Mouse (Mus musculus) myocyte (in vitro differentiated cells): ENCODE measurements around the gene Furin. TPM values are rescaled to one million over a fixed set of nuclear protein-coding genes. Genes with fewer than 3 reads are reported as not detected.
A peak's percentile ranks its signal among the peaks of the same experiment; 100 is the strongest.

Source experiments
- H3K27me3 ChIP-seq: one replicate; pipeline ENCODE4 v1.6.1; 2011; ENCODE audit not compliant: control insufficient read depth, insufficient read depth, insufficient read length
- H3K36me3 ChIP-seq: one replicate; pipeline ENCODE4 v1.6.1; 2011; ENCODE audit not compliant: control insufficient read depth, insufficient read depth
- H3K4me2 ChIP-seq: one replicate; pipeline ENCODE4 v1.6.1; 2011; ENCODE audit warnings: low read depth, control low read depth
- H3K4me3 ChIP-seq: one replicate; pipeline ENCODE4 v1.5.1; 2011; ENCODE audit warnings: mild to moderate bottlenecking, control low read depth, moderate library complexity
- H3K79me2 ChIP-seq: one replicate; pipeline ENCODE4 v1.6.1; 2011; ENCODE audit not compliant: control insufficient read depth, insufficient read depth
- H3ac ChIP-seq: one replicate; pipeline ENCODE4 v1.6.1; 2011; ENCODE audit not compliant: control insufficient read depth, insufficient read length
- CEBPB ChIP-seq: IDR thresholded peaks from 2 replicates; pipeline ENCODE4 v1.6.1; 2011; ENCODE audit warnings: mild to moderate bottlenecking, moderate library complexity; ENCODE audit not compliant: poor library complexity, insufficient read depth, severe bottlenecking
- E2F4 ChIP-seq: IDR thresholded peaks from one replicate; pipeline ENCODE4 v1.6.1; 2011; ENCODE audit warnings: mild to moderate bottlenecking, control low read depth, moderate library complexity; ENCODE audit not compliant: insufficient read depth
- MAX ChIP-seq: IDR thresholded peaks from one replicate; pipeline ENCODE4 v1.6.1; 2011; ENCODE audit warnings: low read depth, mild to moderate bottlenecking, control low read depth
- MYOD1 ChIP-seq, 3 experiments: IDR thresholded peaks; one replicate each; pipeline ENCODE4 v1.6.1; 2011; ENCODE audit warnings: control low read depth in 2 of 3, low read depth in 2 of 3, mild to moderate bottlenecking in 2 of 3, moderate library complexity in 1 of 3; ENCODE audit not compliant: insufficient read length in 2 of 3, control insufficient read depth in 1 of 3
- MYOG ChIP-seq, 3 experiments: IDR thresholded peaks; one replicate each; pipeline ENCODE4 v1.6.1; 2011; ENCODE audit warnings: control low read depth in 2 of 3, low read depth in 2 of 3, mild to moderate bottlenecking in 2 of 3; ENCODE audit not compliant: insufficient read length in 2 of 3, control insufficient read depth in 1 of 3, insufficient read depth in 1 of 3
- POLR2A ChIP-seq: IDR thresholded peaks from one replicate; pipeline ENCODE4 v1.6.1; 2011; ENCODE audit warnings: low read depth, mild to moderate bottlenecking, control low read depth, moderate library complexity; ENCODE audit not compliant: insufficient read length
- POLR2AphosphoS2 ChIP-seq: IDR thresholded peaks from one replicate; pipeline ENCODE4 v1.6.1; 2011; ENCODE audit warnings: low read depth, control low read depth; ENCODE audit not compliant: insufficient read length
- REST ChIP-seq: IDR thresholded peaks from one replicate; pipeline ENCODE4 v1.6.1; 2011; ENCODE audit warnings: mild to moderate bottlenecking, control low read depth, moderate library complexity; ENCODE audit not compliant: insufficient read depth, insufficient read length
- SRF ChIP-seq: IDR thresholded peaks from one replicate; pipeline ENCODE4 v1.6.1; 2011; ENCODE audit warnings: low read depth; ENCODE audit not compliant: control insufficient read depth, insufficient read length
- TCF12 ChIP-seq: IDR thresholded peaks from one replicate; pipeline ENCODE4 v1.6.1; 2011; ENCODE audit warnings: mild to moderate bottlenecking, control low read depth; ENCODE audit not compliant: poor library complexity, insufficient read depth, severe bottlenecking
- TCF3 ChIP-seq: IDR thresholded peaks from one replicate; pipeline ENCODE4 v1.6.1; 2011; ENCODE audit warnings: low read depth, control low read depth; ENCODE audit not compliant: insufficient read length
- USF1 ChIP-seq: IDR thresholded peaks from one replicate; pipeline ENCODE4 v1.6.1; 2011; ENCODE audit warnings: low read depth, mild to moderate bottlenecking, control low read depth, moderate library complexity
- polyA plus RNA-seq: library from polyadenylated mRNA; unstranded; fragments of >200 nt; fragmentation: generic; extraction: Trizol; gene quantifications from one replicate; pipeline ENCODE4 v1.2.1, GENCODE M21; 2012; ENCODE audit warnings: missing spikeins

Furin gene
- polyA plus RNA-seq, 1 experiment: 64.1 TPM

- Histone ChIP-seq H3K36me3 (no peaks in the 10 kb centered on the region), H3K4me2 (peak overlapping the region; percentile 71), H3K79me2 (no peaks in the 10 kb centered on the region), H3K27me3 (no peaks in the 10 kb centered on the region), H3K4me3 (no peak overlapping the region), H3ac (no peak overlapping the region)
- TF ChIP-seq TCF3 (no peak), USF1 (no peak), MAX (no peak), REST (no peak), E2F4 (no peak), CEBPB (no peak)
These were observed 30.5 kb downstream of the Furin start for GRCm38 (mm10) chr7:80374733-80375132.

- Histone ChIP-seq H3K79me2 (no peaks in the 10 kb centered on the region), H3K4me3 (no peak overlapping the region), H3K4me2 (no peak overlapping the region), H3ac (no peak overlapping the region), H3K36me3 (no peaks in the 10 kb centered on the region), H3K27me3 (no peaks in the 10 kb centered on the region)
- no peak for TF ChIP-seq TCF12
- no peak for TF ChIP-seq POLR2A
- TF ChIP-seq MYOD1 (IDR thresholded peaks at IDR 0.05; ENCODE audit: control insufficient read depth in 1 of 3, insufficient read length in 2 of 3, low read depth in 2 of 3): peak in 1 of 3 experiments; percentile 54
- no peak for TF ChIP-seq MAX
- peak in 2 of 3 experiments; percentile 5 to 59 for TF ChIP-seq MYOG (IDR thresholded peaks at IDR 0.05; ENCODE audit: control insufficient read depth in 1 of 3, insufficient read depth in 1 of 3, insufficient read length in 2 of 3, low read depth in 2 of 3)
- TF ChIP-seq USF1: no peak
- TF ChIP-seq SRF: no peak
- no peak for TF ChIP-seq E2F4
- no peak for TF ChIP-seq POLR2AphosphoS2
- TF ChIP-seq TCF3: no peak
- TF ChIP-seq CEBPB: no peak
- TF ChIP-seq REST: no peak
These were observed 31.0 kb downstream of the Furin start for GRCm38 (mm10) chr7:80374280-80374679.

- H3K79me2 ChIP-seq: no peaks in the 10 kb centered on the region
- H3K4me2 ChIP-seq: no peak overlapping the region
- no peaks in the 10 kb centered on the region for H3K36me3 ChIP-seq
- H3K4me3 ChIP-seq: no peak overlapping the region
- H3K27me3 ChIP-seq: no peaks in the 10 kb centered on the region
- TF ChIP-seq E2F4: no peak
- TF ChIP-seq POLR2AphosphoS2: no peak
- TF ChIP-seq MYOG (IDR thresholded peaks at IDR 0.05; ENCODE audit: control insufficient read depth in 1 of 3, insufficient read depth in 1 of 3, insufficient read length in 2 of 3, low read depth in 2 of 3): no peak
- no peak for TF ChIP-seq REST
- TF ChIP-seq MYOD1 (IDR thresholded peaks at IDR 0.05; ENCODE audit: control insufficient read depth in 1 of 3, insufficient read length in 2 of 3, low read depth in 2 of 3): no peak
- no peak for TF ChIP-seq MAX
- no peak for TF ChIP-seq POLR2A
- no peak for TF ChIP-seq TCF3
- no peak overlapping the region for H3ac ChIP-seq
These were observed 31.4 kb downstream of the Furin start for GRCm38 (mm10) chr7:80373850-80374249.

- Histone ChIP-seq H3K27me3 (no peaks in the 10 kb centered on the region), H3ac (no peak overlapping the region), H3K36me3 (no peaks in the 10 kb centered on the region), H3K4me2 (no peak overlapping the region), H3K4me3 (no peak overlapping the region), H3K79me2 (no peaks in the 10 kb centered on the region)
- TF ChIP-seq TCF3 (no peak), POLR2A (no peak), MYOD1 (IDR thresholded peaks at IDR 0.05; ENCODE audit: control insufficient read depth in 1 of 3, insufficient read length in 2 of 3, low read depth in 2 of 3) (no peak), SRF (no peak), REST (no peak), USF1 (no peak)
These were observed 31.9 kb downstream of the Furin start for GRCm38 (mm10) chr7:80373352-80373751.

- Histone ChIP-seq H3K4me3 (no peak overlapping the region), H3ac (no peak overlapping the region), H3K36me3 (no peaks in the 10 kb centered on the region), H3K4me2 (no peak overlapping the region), H3K79me2 (no peaks in the 10 kb centered on the region), H3K27me3 (no peaks in the 10 kb centered on the region)
- TF ChIP-seq REST (no peak), E2F4 (no peak), TCF12 (no peak), POLR2AphosphoS2 (no peak), MYOG (IDR thresholded peaks at IDR 0.05; ENCODE audit: control insufficient read depth in 1 of 3, insufficient read depth in 1 of 3, insufficient read length in 2 of 3, low read depth in 2 of 3) (no peak), MAX (no peak), USF1 (no peak), SRF (no peak), CEBPB (no peak), POLR2A (no peak), TCF3 (no peak)
These were observed 32.6 kb downstream of the Furin start for GRCm38 (mm10) chr7:80372667-80373066.
